Mouse (Mus musculus): Measurements from ENCODE around the gene Mef2a. TPM values are rescaled to one million over a fixed set of nuclear protein-coding genes. Genes with fewer than 3 reads are reported as not detected.

The Mef2a gene
- polyA plus RNA-seq, 1 experiment from 2014 or later = 53.6 TPM

GRCm38 (mm10) chr7:67390760-67391159 lies 18.1 kb upstream of the Mef2a start:
- no peak for ATAC-seq (ENCODE audit: insufficient number of reproducible peaks, low FRiP score, low TSS enrichment, low read depth)
- H3K27ac ChIP-seq = no peak overlapping the region
- WGBS = 63% methylated on average over 5 of the region's 5 CpGs

GRCm38 (mm10) chr7:67390095-67390494 lies 17.4 kb upstream of the Mef2a start:
- Histone ChIP-seq H3K4me3 (no peak overlapping the region), H3K9me3 (no peaks in the 10 kb centered on the region), H3K4me1 (peaks cover 5% of the 10 kb centered on the region; the same call in 1 of the 2 replicates), H3K4me2 (no peak overlapping the region), H3K27me3 (no peaks in the 10 kb centered on the region), H3K27ac (no peak overlapping the region), H3K36me3 (no peaks in the 10 kb centered on the region), H3K9ac (no peak overlapping the region)
- no peak for ATAC-seq (ENCODE audit: insufficient number of reproducible peaks, low FRiP score, low TSS enrichment, low read depth)
- 72% methylated on average over 7 of the region's 7 CpGs for WGBS

More at GRCm38 (mm10) chr7:67390760-67391159, 18.1 kb upstream of the Mef2a start:
- Histone ChIP-seq H3K9ac (no peak overlapping the region), H3K9me3 (no peaks in the 10 kb centered on the region), H3K4me2 (no peak overlapping the region), H3K4me1 (no peaks in the 10 kb centered on the region), H3K27me3 (no peaks in the 10 kb centered on the region), H3K4me3 (no peak overlapping the region), H3K36me3 (no peaks in the 10 kb centered on the region)

GRCm38 (mm10) chr7:67384942-67385872 lies 12.5 kb upstream of the Mef2a start:
- H3K27ac ChIP-seq = no peak overlapping the region
- no peaks in the 10 kb centered on the region for H3K27me3 ChIP-seq
- no peak overlapping the region for H3K9ac ChIP-seq
- 66% methylated on average over 6 of the region's 6 CpGs for whole genome bisulfite sequencing
- H3K9me3 ChIP-seq = no peaks in the 10 kb centered on the region
- peaks cover 5% of the 10 kb centered on the region; the same call in 1 of the 2 replicates for H3K4me1 ChIP-seq
- H3K4me2 ChIP-seq = no peak overlapping the region
- H3K4me3 ChIP-seq = no peak overlapping the region
- no peaks in the 10 kb centered on the region for H3K36me3 ChIP-seq
- peak; percentile 55; the same call in 1 of the 2 replicates for ATAC-seq (ENCODE audit: insufficient number of reproducible peaks, low FRiP score, low TSS enrichment, low read depth)

- Histone ChIP-seq H3K4me2 (no peak overlapping the region), H3K4me3 (no peak overlapping the region), H3K27ac (no peak overlapping the region), H3K9me3 (no peaks in the 10 kb centered on the region), H3K36me3 (no peaks in the 10 kb centered on the region), H3K9ac (no peak overlapping the region), H3K4me1 (peaks cover 4% of the 10 kb centered on the region; the same call in 1 of the 2 replicates), H3K27me3 (no peaks in the 10 kb centered on the region)
- no peak for ATAC-seq (ENCODE audit: insufficient number of reproducible peaks, low FRiP score, low TSS enrichment, low read depth)
- 65% methylated on average over 6 of the region's 6 CpGs for WGBS
Observed at GRCm38 (mm10) chr7:67380174-67381129, 7.8 kb upstream of the Mef2a start.

GRCm38 (mm10) chr7:67376796-67377195 lies 4.1 kb upstream of the Mef2a start:
- 81% methylated on average over 6 of the region's 6 CpGs for WGBS
- H3K4me2 ChIP-seq = no peak overlapping the region
- H3K4me3 ChIP-seq = no peak overlapping the region
- no peak overlapping the region for H3K9ac ChIP-seq
- H3K9me3 ChIP-seq = no peaks in the 10 kb centered on the region
- H3K27me3 ChIP-seq = no peaks in the 10 kb centered on the region
- peaks cover 13% of the 10 kb centered on the region for H3K4me1 ChIP-seq
- H3K27ac ChIP-seq = no peak overlapping the region
- no peaks in the 10 kb centered on the region for H3K36me3 ChIP-seq
- ATAC-seq (ENCODE audit: insufficient number of reproducible peaks, low FRiP score, low TSS enrichment, low read depth) = no peak

DNA sequence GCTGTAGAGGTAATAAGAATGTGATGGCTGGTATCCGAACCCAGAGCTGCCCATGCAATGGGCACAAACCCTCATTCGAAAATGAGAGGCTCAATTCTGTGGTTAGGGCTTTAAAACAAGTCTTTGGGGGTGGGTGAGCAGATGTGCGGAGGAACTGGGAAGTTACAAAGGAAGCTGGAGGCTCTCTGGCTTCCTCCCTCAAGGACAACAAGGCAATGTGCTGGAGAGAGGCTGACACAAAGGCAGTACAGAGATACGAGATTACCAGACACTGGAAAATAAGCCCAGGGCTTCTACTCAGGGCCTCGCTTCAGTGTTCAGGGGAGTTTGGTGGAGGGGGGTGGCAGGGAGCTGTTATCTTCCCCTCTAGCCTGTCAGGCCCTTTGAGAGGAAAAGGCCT lies 1.3 kb upstream of the Mef2a start:
- no peaks in the 10 kb centered on the region for H3K27me3 ChIP-seq
- no peaks in the 10 kb centered on the region for H3K36me3 ChIP-seq
- peak overlapping the region; percentile 100 for H3K27ac ChIP-seq
- peak overlapping the region; percentile 90; the same call in 1 of the 2 replicates for H3K4me3 ChIP-seq
- H3K4me2 ChIP-seq = peak overlapping the region; percentile 84; the same call in 1 of the 2 replicates
- 50% methylated on average over 5 of the region's 5 CpGs for WGBS
- no peak overlapping the region for H3K9ac ChIP-seq
- no peak for ATAC-seq (ENCODE audit: insufficient number of reproducible peaks, low FRiP score, low TSS enrichment, low read depth)
- no peaks in the 10 kb centered on the region for H3K9me3 ChIP-seq
- H3K4me1 ChIP-seq = peaks cover 16% of the 10 kb centered on the region

DNA sequence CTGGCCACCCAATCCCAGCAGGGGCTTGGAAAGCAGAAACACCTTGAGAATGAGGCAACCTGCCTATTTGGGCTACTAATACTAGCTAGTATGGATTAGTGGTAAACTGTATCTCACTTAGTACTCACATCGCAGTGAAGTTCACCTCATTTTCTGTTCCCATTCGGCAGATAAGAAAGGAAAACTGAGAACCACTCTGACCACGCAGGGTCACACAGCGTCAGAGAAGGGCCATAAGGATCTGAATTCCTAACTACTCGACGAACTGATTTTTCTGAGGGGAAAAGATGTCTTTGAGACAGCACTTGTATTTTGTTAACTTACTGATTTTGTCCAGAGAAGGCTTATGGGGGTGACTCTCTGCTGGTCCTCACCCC lies 914 bp upstream of the Mef2a start:
- Histone ChIP-seq H3K36me3 (no peaks in the 10 kb centered on the region), H3K4me3 (peak overlapping the region; percentile 90), H3K4me2 (peak overlapping the region; percentile 84), H3K4me1 (peaks cover 16% of the 10 kb centered on the region), H3K27me3 (no peaks in the 10 kb centered on the region), H3K9ac (peak overlapping the region; percentile 98), H3K27ac (peak overlapping the region; percentile 100), H3K9me3 (no peaks in the 10 kb centered on the region)
- no peak for ATAC-seq (ENCODE audit: insufficient number of reproducible peaks, low FRiP score, low TSS enrichment, low read depth)
- WGBS = 29% methylated on average over 6 of the region's 6 CpGs

DNA sequence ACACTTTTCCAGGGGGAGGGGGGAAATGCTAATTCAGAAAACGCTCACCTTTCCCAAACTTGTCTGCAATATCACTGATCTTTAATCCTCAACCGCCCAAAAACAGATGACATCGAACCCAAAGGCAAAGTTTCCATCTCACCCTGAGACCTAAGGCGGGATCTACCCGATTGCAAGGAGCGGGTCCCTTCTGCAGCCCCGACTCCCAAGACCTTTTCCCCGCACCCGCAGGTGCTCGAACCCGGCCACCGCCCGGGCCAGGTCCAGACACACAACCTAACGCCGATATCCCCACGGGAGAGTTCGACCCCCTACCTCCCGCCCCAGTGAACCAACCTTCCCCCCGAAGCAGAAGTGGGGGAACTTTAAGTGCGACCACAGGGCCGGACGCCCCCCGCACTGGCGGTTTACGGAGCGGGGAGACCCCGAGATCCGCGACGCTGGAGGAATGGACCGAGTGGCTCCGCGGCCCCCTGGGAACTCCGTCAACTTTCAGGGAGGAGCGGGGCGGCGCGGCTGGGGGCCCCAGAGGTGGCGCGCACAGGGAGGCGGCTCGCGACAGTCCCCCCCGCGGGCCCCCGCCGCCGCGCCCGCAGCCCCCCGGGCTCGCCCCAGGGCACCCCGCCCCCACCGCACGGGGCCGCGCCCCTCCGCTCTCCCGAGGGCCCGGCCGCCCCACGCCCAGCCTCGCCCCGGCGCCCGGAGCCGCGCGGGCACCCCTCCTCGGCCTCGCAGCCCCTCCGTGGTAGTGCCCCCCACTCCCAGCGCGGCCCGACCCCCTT lies 576 bp downstream of the Mef2a start:
- peak overlapping the region; percentile 100 for H3K27ac ChIP-seq
- H3K9ac ChIP-seq = peak overlapping the region; percentile 98
- WGBS = 0% methylated on average over 58 of the region's 75 CpGs
- H3K4me3 ChIP-seq = peak overlapping the region; percentile 90
- H3K36me3 ChIP-seq = no peaks in the 10 kb centered on the region
- peaks cover 16% of the 10 kb centered on the region for H3K4me1 ChIP-seq
- ATAC-seq (ENCODE audit: insufficient number of reproducible peaks, low FRiP score, low TSS enrichment, low read depth) = peak; percentile 59
- H3K9me3 ChIP-seq = no peaks in the 10 kb centered on the region
- H3K4me2 ChIP-seq = peak overlapping the region; percentile 84
- H3K27me3 ChIP-seq = no peaks in the 10 kb centered on the region

DNA sequence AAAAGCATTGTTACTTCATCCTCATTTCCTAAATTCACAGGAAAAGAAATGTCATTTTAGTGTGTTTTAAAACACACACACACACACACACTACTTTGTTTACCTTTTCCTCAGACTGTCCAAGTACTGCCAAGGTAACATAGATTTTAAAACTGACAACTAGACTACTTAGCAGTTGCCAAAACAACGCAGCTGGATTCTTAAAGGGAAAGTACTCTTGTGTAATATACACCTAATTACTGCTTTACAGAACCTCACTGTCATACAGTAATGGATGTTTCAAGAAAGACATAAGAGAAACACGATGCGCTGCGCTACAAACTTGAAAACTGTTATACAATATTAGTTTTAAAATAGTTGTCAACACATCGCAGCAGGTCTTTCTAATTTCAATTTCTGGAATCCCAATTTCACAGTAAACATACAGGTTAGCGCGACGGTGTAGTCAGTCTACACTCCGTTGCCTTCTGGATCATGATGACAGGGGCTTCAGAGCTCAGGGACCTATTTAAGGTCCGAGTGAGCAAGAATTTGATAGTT lies 1.2 kb downstream of the Mef2a start:
- Histone ChIP-seq H3K27me3 (no peaks in the 10 kb centered on the region), H3K4me3 (peak overlapping the region; percentile 90), H3K36me3 (no peaks in the 10 kb centered on the region), H3K9ac (peak overlapping the region; percentile 98), H3K9me3 (no peaks in the 10 kb centered on the region), H3K4me2 (peak overlapping the region; percentile 84), H3K4me1 (peaks cover 16% of the 10 kb centered on the region), H3K27ac (peak overlapping the region; percentile 100)
- ATAC-seq (ENCODE audit: insufficient number of reproducible peaks, low FRiP score, low TSS enrichment, low read depth) = no peak
- WGBS = 7% methylated on average over 10 of the region's 10 CpGs

- 72% methylated on average over 4 of the region's 4 CpGs for WGBS
- H3K9me3 ChIP-seq = no peaks in the 10 kb centered on the region
Observed at GRCm38 (mm10) chr7:67369645-67370044, 3.0 kb downstream of the Mef2a start.

GRCm38 (mm10) chr7:67368394-67368793 lies 4.3 kb downstream of the Mef2a start:
- H3K27me3 ChIP-seq = no peaks in the 10 kb centered on the region
- 79% methylated on average over 2 of the region's 2 CpGs for WGBS
- H3K27ac ChIP-seq = no peak overlapping the region
- no peak overlapping the region for H3K4me2 ChIP-seq
- H3K4me1 ChIP-seq = peaks cover 9% of the 10 kb centered on the region
- no peaks in the 10 kb centered on the region for H3K9me3 ChIP-seq
- ATAC-seq (ENCODE audit: insufficient number of reproducible peaks, low FRiP score, low TSS enrichment, low read depth) = no peak
- no peak overlapping the region for H3K4me3 ChIP-seq
- no peak overlapping the region for H3K9ac ChIP-seq
- H3K36me3 ChIP-seq = no peaks in the 10 kb centered on the region

More at GRCm38 (mm10) chr7:67369645-67370044, 3.0 kb downstream of the Mef2a start:
- no peak for ATAC-seq (ENCODE audit: insufficient number of reproducible peaks, low FRiP score, low TSS enrichment, low read depth)
- H3K4me1 ChIP-seq = peaks cover 19% of the 10 kb centered on the region
- no peaks in the 10 kb centered on the region for H3K27me3 ChIP-seq
- H3K4me3 ChIP-seq = no peak overlapping the region
- no peak overlapping the region for H3K9ac ChIP-seq
- no peaks in the 10 kb centered on the region for H3K36me3 ChIP-seq
- no peak overlapping the region for H3K4me2 ChIP-seq
- H3K27ac ChIP-seq = no peak overlapping the region
